Mouse (Mus musculus) myocyte (in vitro differentiated cells): Measurements from ENCODE around the gene Ltb4r1. TPM values are rescaled to one million over a fixed set of nuclear protein-coding genes. Genes with fewer than 3 reads are reported as not detected.

Source experiments
- H3K27me3 ChIP-seq: one replicate; pipeline ENCODE4 v1.6.1; 2011; ENCODE audit not compliant: control insufficient read depth, insufficient read depth, insufficient read length
- H3K36me3 ChIP-seq: one replicate; pipeline ENCODE4 v1.6.1; 2011; ENCODE audit not compliant: control insufficient read depth, insufficient read depth
- H3K4me2 ChIP-seq: one replicate; pipeline ENCODE4 v1.6.1; 2011; ENCODE audit warnings: low read depth, control low read depth
- H3K4me3 ChIP-seq: one replicate; pipeline ENCODE4 v1.5.1; 2011; ENCODE audit warnings: mild to moderate bottlenecking, control low read depth, moderate library complexity
- H3K79me2 ChIP-seq: one replicate; pipeline ENCODE4 v1.6.1; 2011; ENCODE audit not compliant: control insufficient read depth, insufficient read depth
- H3ac ChIP-seq: one replicate; pipeline ENCODE4 v1.6.1; 2011; ENCODE audit not compliant: control insufficient read depth, insufficient read length
- CEBPB ChIP-seq: IDR thresholded peaks from 2 replicates; pipeline ENCODE4 v1.6.1; 2011; ENCODE audit warnings: mild to moderate bottlenecking, moderate library complexity; ENCODE audit not compliant: poor library complexity, insufficient read depth, severe bottlenecking
- E2F4 ChIP-seq: IDR thresholded peaks from one replicate; pipeline ENCODE4 v1.6.1; 2011; ENCODE audit warnings: mild to moderate bottlenecking, control low read depth, moderate library complexity; ENCODE audit not compliant: insufficient read depth
- MAX ChIP-seq: IDR thresholded peaks from one replicate; pipeline ENCODE4 v1.6.1; 2011; ENCODE audit warnings: low read depth, mild to moderate bottlenecking, control low read depth
- MYOD1 ChIP-seq, 3 experiments: IDR thresholded peaks; one replicate each; pipeline ENCODE4 v1.6.1; 2011; ENCODE audit warnings: control low read depth in 2 of 3, low read depth in 2 of 3, mild to moderate bottlenecking in 2 of 3, moderate library complexity in 1 of 3; ENCODE audit not compliant: insufficient read length in 2 of 3, control insufficient read depth in 1 of 3
- MYOG ChIP-seq, 3 experiments: IDR thresholded peaks; one replicate each; pipeline ENCODE4 v1.6.1; 2011; ENCODE audit warnings: control low read depth in 2 of 3, low read depth in 2 of 3, mild to moderate bottlenecking in 2 of 3; ENCODE audit not compliant: insufficient read length in 2 of 3, control insufficient read depth in 1 of 3, insufficient read depth in 1 of 3
- POLR2A ChIP-seq: IDR thresholded peaks from one replicate; pipeline ENCODE4 v1.6.1; 2011; ENCODE audit warnings: low read depth, mild to moderate bottlenecking, control low read depth, moderate library complexity; ENCODE audit not compliant: insufficient read length
- POLR2AphosphoS2 ChIP-seq: IDR thresholded peaks from one replicate; pipeline ENCODE4 v1.6.1; 2011; ENCODE audit warnings: low read depth, control low read depth; ENCODE audit not compliant: insufficient read length
- REST ChIP-seq: IDR thresholded peaks from one replicate; pipeline ENCODE4 v1.6.1; 2011; ENCODE audit warnings: mild to moderate bottlenecking, control low read depth, moderate library complexity; ENCODE audit not compliant: insufficient read depth, insufficient read length
- SRF ChIP-seq: IDR thresholded peaks from one replicate; pipeline ENCODE4 v1.6.1; 2011; ENCODE audit warnings: low read depth; ENCODE audit not compliant: control insufficient read depth, insufficient read length
- TCF12 ChIP-seq: IDR thresholded peaks from one replicate; pipeline ENCODE4 v1.6.1; 2011; ENCODE audit warnings: mild to moderate bottlenecking, control low read depth; ENCODE audit not compliant: poor library complexity, insufficient read depth, severe bottlenecking
- TCF3 ChIP-seq: IDR thresholded peaks from one replicate; pipeline ENCODE4 v1.6.1; 2011; ENCODE audit warnings: low read depth, control low read depth; ENCODE audit not compliant: insufficient read length
- USF1 ChIP-seq: IDR thresholded peaks from one replicate; pipeline ENCODE4 v1.6.1; 2011; ENCODE audit warnings: low read depth, mild to moderate bottlenecking, control low read depth, moderate library complexity
- polyA plus RNA-seq: library from polyadenylated mRNA; unstranded; fragments of >200 nt; fragmentation: generic; extraction: Trizol; gene quantifications from one replicate; pipeline ENCODE4 v1.2.1, GENCODE M21; 2012; ENCODE audit warnings: missing spikeins

Gene Ltb4r1
- polyA plus RNA-seq, 1 experiment = 0.04 TPM

GRCm38 (mm10) chr14:55780736-55781135 is 15.0 kb downstream of the Ltb4r1 start:
- no peak for TF ChIP-seq MYOG (IDR thresholded peaks at IDR 0.05; ENCODE audit: control insufficient read depth in 1 of 3, insufficient read depth in 1 of 3, insufficient read length in 2 of 3, low read depth in 2 of 3)
- no peak for TF ChIP-seq SRF
- TF ChIP-seq E2F4 = no peak
- no peak for TF ChIP-seq MYOD1 (IDR thresholded peaks at IDR 0.05; ENCODE audit: control insufficient read depth in 1 of 3, insufficient read length in 2 of 3, low read depth in 2 of 3)
- no peak for TF ChIP-seq TCF3
- no peak for TF ChIP-seq CEBPB
- no peak for TF ChIP-seq USF1
- no peak for TF ChIP-seq POLR2A
- no peak for TF ChIP-seq REST
- no peak for TF ChIP-seq POLR2AphosphoS2
- TF ChIP-seq MAX = no peak
- TF ChIP-seq TCF12 = no peak
- Histone ChIP-seq H3K4me3 (no peak overlapping the region), H3K79me2 (no peaks in the 10 kb centered on the region), H3K36me3 (no peaks in the 10 kb centered on the region), H3K27me3 (peaks cover 9% of the 10 kb centered on the region), H3K4me2 (peak overlapping the region; percentile 10), H3ac (no peak overlapping the region)

DNA sequence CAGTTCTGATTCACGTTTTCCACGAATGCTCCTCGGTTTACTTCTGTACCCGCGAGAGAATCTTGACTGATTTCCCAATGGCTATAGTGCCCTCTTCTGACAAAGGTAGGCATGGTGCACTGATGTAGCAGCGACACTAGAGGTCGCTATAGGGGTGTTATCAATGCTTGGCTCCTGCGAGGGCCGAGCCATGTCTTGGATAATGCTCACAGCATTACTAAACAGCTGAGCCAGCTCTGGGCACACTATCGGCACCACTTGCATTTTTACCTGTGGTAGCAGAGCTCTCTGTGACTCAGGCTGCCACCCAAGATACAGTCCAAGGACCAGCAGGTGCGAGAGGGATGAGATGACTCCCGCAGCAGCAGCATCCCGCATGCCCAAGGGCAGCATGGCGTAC is 15.5 kb downstream of the Ltb4r1 start:
- TF ChIP-seq MYOD1 (IDR thresholded peaks at IDR 0.05; ENCODE audit: control insufficient read depth in 1 of 3, insufficient read length in 2 of 3, low read depth in 2 of 3) (no peak), POLR2A (no peak), CEBPB (no peak), MAX (no peak), POLR2AphosphoS2 (no peak), REST (no peak), MYOG (IDR thresholded peaks at IDR 0.05; ENCODE audit: control insufficient read depth in 1 of 3, insufficient read depth in 1 of 3, insufficient read length in 2 of 3, low read depth in 2 of 3) (no peak)
- no peak overlapping the region for H3ac ChIP-seq
- H3K4me3 ChIP-seq = no peak overlapping the region
- H3K27me3 ChIP-seq = peaks cover 9% of the 10 kb centered on the region
- no peaks in the 10 kb centered on the region for H3K79me2 ChIP-seq
- H3K4me2 ChIP-seq = peak overlapping the region; percentile 10
- H3K36me3 ChIP-seq = no peaks in the 10 kb centered on the region

- TF ChIP-seq MAX (no peak), MYOG (IDR thresholded peaks at IDR 0.05; ENCODE audit: control insufficient read depth in 1 of 3, insufficient read depth in 1 of 3, insufficient read length in 2 of 3, low read depth in 2 of 3) (no peak), CEBPB (no peak), MYOD1 (IDR thresholded peaks at IDR 0.05; ENCODE audit: control insufficient read depth in 1 of 3, insufficient read length in 2 of 3, low read depth in 2 of 3) (no peak), SRF (no peak), REST (no peak), POLR2A (no peak), TCF3 (no peak), E2F4 (no peak), USF1 (no peak), TCF12 (no peak), POLR2AphosphoS2 (no peak)
- H3ac ChIP-seq = no peak overlapping the region
- H3K4me2 ChIP-seq = peak overlapping the region; percentile 56
- H3K27me3 ChIP-seq = peaks cover 9% of the 10 kb centered on the region
- H3K4me3 ChIP-seq = no peak overlapping the region
- no peaks in the 10 kb centered on the region for H3K79me2 ChIP-seq
- no peaks in the 10 kb centered on the region for H3K36me3 ChIP-seq
These were observed 16.7 kb downstream of the Ltb4r1 start for GRCm38 (mm10) chr14:55782361-55782960.

- H3K27me3 ChIP-seq = peaks cover 9% of the 10 kb centered on the region
- peak overlapping the region; percentile 56 for H3K4me2 ChIP-seq
- TF ChIP-seq MYOD1 (IDR thresholded peaks at IDR 0.05; ENCODE audit: control insufficient read depth in 1 of 3, insufficient read length in 2 of 3, low read depth in 2 of 3) (no peak), E2F4 (no peak), TCF12 (no peak), POLR2AphosphoS2 (no peak), MYOG (IDR thresholded peaks at IDR 0.05; ENCODE audit: control insufficient read depth in 1 of 3, insufficient read depth in 1 of 3, insufficient read length in 2 of 3, low read depth in 2 of 3) (no peak), USF1 (no peak), POLR2A (no peak), CEBPB (no peak), MAX (no peak), REST (no peak), TCF3 (no peak), SRF (no peak)
- H3K36me3 ChIP-seq = no peaks in the 10 kb centered on the region
- no peak overlapping the region for H3ac ChIP-seq
- H3K79me2 ChIP-seq = no peaks in the 10 kb centered on the region
- H3K4me3 ChIP-seq = no peak overlapping the region
These were observed 17.6 kb downstream of the Ltb4r1 start for GRCm38 (mm10) chr14:55783171-55783957.
